Mouse (Mus musculus): ENCODE data around the gene Olfr92. TPM values are rescaled to one million over a fixed set of nuclear protein-coding genes. Genes with fewer than 3 reads are reported as not detected.
"Not testable (repeated sequence)": the region's sequence is repeated elsewhere in the genome, so short reads cannot be mapped to it uniquely, and the experiment has no call there.

Gene Olfr92
- not detected in 2 replicates for polyA plus RNA-seq (2015; fragmentation: Nextera tagmentation; extraction: Ambion mirVana)

GRCm38 (mm10) chr17:37119988-37120387 is at the start of gene Olfr92:
TSS of gene Olfr92 (minus strand) at chr17:37120088.
- no peak within 1 kb of the TSS for H3K4me3 ChIP-seq
- H3K4me2 ChIP-seq: no peak within 1 kb of the TSS
- WGBS: 88% methylated on average over 2 of the region's 2 CpGs
- H3K9me3 ChIP-seq: no peaks in the 10 kb centered on the region
- no peaks in the 10 kb centered on the region for H3K36me3 ChIP-seq (replicated peaks)
- no peaks in the 10 kb centered on the region for H3K27me3 ChIP-seq (replicated peaks)
- no peaks in the 10 kb centered on the region for H3K4me1 ChIP-seq
- no peak within 1 kb of the TSS for H3K27ac ChIP-seq
- no peak for ATAC-seq (replicated peaks)
- no peak within 1 kb of the TSS for H3K9ac ChIP-seq

GRCm38 (mm10) chr17:37161394-37161793 is 41.5 kb upstream of the Olfr92 start, which contains the start of gene Olfr93:
TSS of gene Olfr93 (minus strand) at chr17:37161494.
- no peaks in the 10 kb centered on the region for H3K4me1 ChIP-seq
- ATAC-seq (replicated peaks): no peak
- H3K27ac ChIP-seq: no peak within 1 kb of the TSS
- H3K27me3 ChIP-seq (replicated peaks): no peaks in the 10 kb centered on the region
- H3K4me3 ChIP-seq: no peak within 1 kb of the TSS
- H3K9ac ChIP-seq: no peak within 1 kb of the TSS
- no peaks in the 10 kb centered on the region for H3K36me3 ChIP-seq (replicated peaks)
- no peak within 1 kb of the TSS for H3K4me2 ChIP-seq
- no peaks in the 10 kb centered on the region for H3K9me3 ChIP-seq

GRCm38 (mm10) chr17:37131366-37131765 is 11.5 kb upstream of the Olfr92 start:
- 74% methylated on average over 4 of the region's 4 CpGs for WGBS
- not testable (repeated sequence) for H3K36me3 ChIP-seq (replicated peaks); H3K9ac ChIP-seq; H3K27me3 ChIP-seq (replicated peaks); H3K27ac ChIP-seq; ATAC-seq (replicated peaks); H3K4me2 ChIP-seq; H3K4me3 ChIP-seq; H3K4me1 ChIP-seq; H3K9me3 ChIP-seq

GRCm38 (mm10) chr17:37098178-37098577 is 21.7 kb downstream of the Olfr92 start, which contains the start of gene Olfr91:
TSS of gene Olfr91 (minus strand) at chr17:37098278.
- H3K4me2 ChIP-seq: no peak within 1 kb of the TSS
- H3K4me1 ChIP-seq: no peaks in the 10 kb centered on the region
- H3K4me3 ChIP-seq: no peak within 1 kb of the TSS
- no peaks in the 10 kb centered on the region for H3K27me3 ChIP-seq (replicated peaks)
- H3K36me3 ChIP-seq (replicated peaks): no peaks in the 10 kb centered on the region
- H3K27ac ChIP-seq: no peak within 1 kb of the TSS
- ATAC-seq (replicated peaks): no peak
- H3K9me3 ChIP-seq: no peaks in the 10 kb centered on the region
- 91% methylated on average over 1 of the region's 1 CpGs for WGBS
- H3K9ac ChIP-seq: no peak within 1 kb of the TSS

GRCm38 (mm10) chr17:37093289-37093688 is 26.6 kb downstream of the Olfr92 start:
- no peaks in the 10 kb centered on the region for H3K27me3 ChIP-seq (replicated peaks)
- no peak overlapping the region for H3K27ac ChIP-seq
- no peak for ATAC-seq (replicated peaks)
- no peak overlapping the region for H3K9ac ChIP-seq
- H3K9me3 ChIP-seq: no peaks in the 10 kb centered on the region
- no peak overlapping the region for H3K4me3 ChIP-seq
- H3K36me3 ChIP-seq (replicated peaks): no peaks in the 10 kb centered on the region
- H3K4me1 ChIP-seq: no peaks in the 10 kb centered on the region
- H3K4me2 ChIP-seq: no peak overlapping the region
- WGBS: 79% methylated on average over 5 of the region's 5 CpGs

GRCm38 (mm10) chr17:37092198-37092597 is 27.7 kb downstream of the Olfr92 start:
- Histone ChIP-seq H3K9me3 (no peaks in the 10 kb centered on the region), H3K4me2 (no peak overlapping the region), H3K36me3 (replicated peaks) (no peaks in the 10 kb centered on the region), H3K4me3 (no peak overlapping the region), H3K4me1 (no peaks in the 10 kb centered on the region), H3K27me3 (replicated peaks) (no peaks in the 10 kb centered on the region), H3K27ac (no peak overlapping the region), H3K9ac (no peak overlapping the region)
- no peak for ATAC-seq (replicated peaks)
- WGBS: 80% methylated on average over 1 of the region's 1 CpGs

GRCm38 (mm10) chr17:37088399-37088798 is 31.5 kb downstream of the Olfr92 start, which contains the start of gene Olfr90:
TSS of gene Olfr90 (minus strand) at chr17:37088499.
- Histone ChIP-seq H3K9me3 (no peaks in the 10 kb centered on the region), H3K4me3 (no peak within 1 kb of the TSS), H3K9ac (no peak within 1 kb of the TSS), H3K27me3 (replicated peaks) (no peaks in the 10 kb centered on the region), H3K4me1 (no peaks in the 10 kb centered on the region), H3K36me3 (replicated peaks) (no peaks in the 10 kb centered on the region), H3K4me2 (no peak within 1 kb of the TSS), H3K27ac (no peak within 1 kb of the TSS)
- no peak for ATAC-seq (replicated peaks)

GRCm38 (mm10) chr17:37085545-37085944 is 34.3 kb downstream of the Olfr92 start:
- H3K36me3 ChIP-seq (replicated peaks): no peaks in the 10 kb centered on the region
- no peak overlapping the region for H3K27ac ChIP-seq
- no peak for ATAC-seq (replicated peaks)
- no peaks in the 10 kb centered on the region for H3K4me1 ChIP-seq
- H3K27me3 ChIP-seq (replicated peaks): no peaks in the 10 kb centered on the region
- no peak overlapping the region for H3K4me3 ChIP-seq
- H3K9me3 ChIP-seq: no peaks in the 10 kb centered on the region
- 76% methylated on average over 10 of the region's 10 CpGs for WGBS
- no peak overlapping the region for H3K4me2 ChIP-seq
- no peak overlapping the region for H3K9ac ChIP-seq

GRCm38 (mm10) chr17:37084632-37085031 is 35.3 kb downstream of the Olfr92 start:
- H3K9me3 ChIP-seq: no peaks in the 10 kb centered on the region
- peaks cover 7% of the 10 kb centered on the region for H3K4me1 ChIP-seq
- WGBS: 70% methylated on average over 5 of the region's 5 CpGs
- no peak for ATAC-seq (replicated peaks)
- H3K4me2 ChIP-seq: no peak overlapping the region
- H3K36me3 ChIP-seq (replicated peaks): no peaks in the 10 kb centered on the region
- H3K27me3 ChIP-seq (replicated peaks): no peaks in the 10 kb centered on the region
- H3K9ac ChIP-seq: no peak overlapping the region
- H3K27ac ChIP-seq: no peak overlapping the region
- no peak overlapping the region for H3K4me3 ChIP-seq

- H3K9me3 ChIP-seq: no peaks in the 10 kb centered on the region
- peak; percentile 40; the same call in 1 of the 2 replicates for ATAC-seq (replicated peaks)
- H3K27ac ChIP-seq: no peak overlapping the region
- peaks cover 19% of the 10 kb centered on the region for H3K4me1 ChIP-seq
- H3K27me3 ChIP-seq (replicated peaks): no peaks in the 10 kb centered on the region
- no peak overlapping the region for H3K4me2 ChIP-seq
- WGBS: 3% methylated on average over 8 of the region's 8 CpGs
- no peak overlapping the region for H3K4me3 ChIP-seq
- H3K9ac ChIP-seq: no peak overlapping the region
- no peaks in the 10 kb centered on the region for H3K36me3 ChIP-seq (replicated peaks)
Observed at GRCm38 (mm10) chr17:37083327-37083726, 36.6 kb downstream of the Olfr92 start.

GRCm38 (mm10) chr17:37081659-37082058 is 38.2 kb downstream of the Olfr92 start:
- no peaks in the 10 kb centered on the region for H3K36me3 ChIP-seq (replicated peaks)
- H3K4me3 ChIP-seq: no peak overlapping the region
- no peak for ATAC-seq (replicated peaks)
- H3K27me3 ChIP-seq (replicated peaks): no peaks in the 10 kb centered on the region
- peaks cover 19% of the 10 kb centered on the region for H3K4me1 ChIP-seq
- 89% methylated on average over 4 of the region's 4 CpGs for WGBS
- no peak overlapping the region for H3K27ac ChIP-seq
- H3K4me2 ChIP-seq: no peak overlapping the region
- H3K9me3 ChIP-seq: no peaks in the 10 kb centered on the region
- no peak overlapping the region for H3K9ac ChIP-seq

GRCm38 (mm10) chr17:37080119-37080518 is 39.8 kb downstream of the Olfr92 start:
- Histone ChIP-seq H3K9ac (no peak overlapping the region), H3K27ac (no peak overlapping the region), H3K4me3 (no peak overlapping the region), H3K36me3 (replicated peaks) (peaks cover 4% of the 10 kb centered on the region), H3K4me2 (no peak overlapping the region), H3K27me3 (replicated peaks) (no peaks in the 10 kb centered on the region), H3K9me3 (no peaks in the 10 kb centered on the region), H3K4me1 (peaks cover 19% of the 10 kb centered on the region)
- 32% methylated on average over 5 of the region's 5 CpGs for WGBS
- no peak for ATAC-seq (replicated peaks)

- H3K4me3 ChIP-seq: no peak overlapping the region
- H3K4me1 ChIP-seq: peaks cover 19% of the 10 kb centered on the region
- H3K27me3 ChIP-seq (replicated peaks): no peaks in the 10 kb centered on the region
- H3K27ac ChIP-seq: peak overlapping the region; percentile 55; the same call in 1 of the 2 replicates
- no peaks in the 10 kb centered on the region for H3K9me3 ChIP-seq
- 0 out of 2 replicates have a peak overlapping the region, but pooled peaks have one; percentile 6 for H3K9ac ChIP-seq
- 1% methylated on average over 2 of the region's 2 CpGs for WGBS
- H3K4me2 ChIP-seq: 0 out of 2 replicates have a peak overlapping the region, but pooled peaks have one; percentile 6
- H3K36me3 ChIP-seq (replicated peaks): peaks cover 8% of the 10 kb centered on the region
- peak; percentile 13 for ATAC-seq (replicated peaks)
Observed at GRCm38 (mm10) chr17:37078990-37079389, 40.9 kb downstream of the Olfr92 start.
